Mouse (Mus musculus): ENCODE measurements around the gene Zfp598. TPM values are rescaled to one million over a fixed set of nuclear protein-coding genes. Genes with fewer than 3 reads are reported as not detected.
A peak's percentile ranks its signal among the peaks of the same experiment; 100 is the strongest.
"Not testable (repeated sequence)": the region's sequence is repeated elsewhere in the genome, so short reads cannot be mapped to it uniquely, and the experiment has no call there.

Gene Zfp598
- polyA plus RNA-seq, 1 experiment from 2014 or later: 17.7 TPM

- peak within 1 kb of the TSS; percentile 72 for H3K4me3 ChIP-seq
- peaks cover 30% of the 10 kb centered on the region for H3K4me1 ChIP-seq (replicated peaks)
- H3K9me3 ChIP-seq: no peaks in the 10 kb centered on the region
- H3K27ac ChIP-seq: no peak within 1 kb of the TSS
- H3K9ac ChIP-seq: peak within 1 kb of the TSS; percentile 90; the same call in 1 of the 2 replicates
- WGBS: 79% methylated on average over 4 of the region's 4 CpGs
- no peak for ATAC-seq (ENCODE audit: low FRiP score)
- no peaks in the 10 kb centered on the region for H3K27me3 ChIP-seq
- peak within 1 kb of the TSS; percentile 67 for H3K4me2 ChIP-seq
- H3K36me3 ChIP-seq: peaks cover 35% of the 10 kb centered on the region
These were observed 48.5 kb downstream of the Zfp598 start, which contains the start of the genes Rnf151 and Rps2 for GRCm38 (mm10) chr17:24717943-24718342. TSS of gene Rnf151 (minus strand) at chr17:24718063. TSS of gene Rps2 (plus strand) at chr17:24718116.

DNA sequence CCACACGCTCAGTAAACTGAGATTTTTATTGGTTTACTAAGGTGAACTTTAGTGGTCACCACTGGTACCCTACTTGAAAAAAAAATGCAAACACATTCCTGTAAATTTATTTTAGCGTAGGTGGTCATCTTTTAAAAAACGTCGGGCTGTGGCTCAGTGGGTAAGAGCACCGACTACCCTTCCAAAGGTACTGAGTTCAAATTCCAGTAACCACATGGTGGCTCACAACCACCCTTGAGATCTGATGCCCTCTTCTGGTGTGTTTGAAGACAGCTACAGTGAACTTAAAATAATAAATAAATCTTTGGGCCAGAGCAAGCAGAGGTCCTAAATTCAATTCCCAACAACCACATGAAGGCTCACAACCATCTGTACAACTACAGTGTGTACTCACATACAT is 49.5 kb downstream of the Zfp598 start:
- H3K27me3 ChIP-seq; ATAC-seq (ENCODE audit: low FRiP score); H3K9me3 ChIP-seq; H3K27ac ChIP-seq: not testable (repeated sequence)
- H3K9ac ChIP-seq: peak overlapping the region; percentile 90
- WGBS: 74% methylated on average over 5 of the region's 5 CpGs
- peak overlapping the region; percentile 72 for H3K4me3 ChIP-seq
- H3K4me2 ChIP-seq: peak overlapping the region; percentile 67
- peaks cover 35% of the 10 kb centered on the region for H3K36me3 ChIP-seq
- H3K4me1 ChIP-seq (replicated peaks): peaks cover 39% of the 10 kb centered on the region

- H3K36me3 ChIP-seq: peaks cover 35% of the 10 kb centered on the region
- H3K4me3 ChIP-seq: peak overlapping the region; percentile 72
- ATAC-seq (ENCODE audit: low FRiP score): peak; percentile 96
- H3K9ac ChIP-seq: peak overlapping the region; percentile 90
- H3K27ac ChIP-seq: peak overlapping the region; percentile 88
- H3K9me3 ChIP-seq: no peaks in the 10 kb centered on the region
- peak overlapping the region; percentile 93 for H3K4me2 ChIP-seq
- peaks cover 39% of the 10 kb centered on the region for H3K4me1 ChIP-seq (replicated peaks)
- WGBS: under 1% methylated on average over 61 of the region's 61 CpGs
- H3K27me3 ChIP-seq: no peaks in the 10 kb centered on the region
These were observed 50.2 kb downstream of the Zfp598 start for GRCm38 (mm10) chr17:24719494-24720222.

GRCm38 (mm10) chr17:24720616-24721015 is 51.1 kb downstream of the Zfp598 start:
- H3K27ac ChIP-seq: peak overlapping the region; percentile 88
- WGBS: under 1% methylated on average over 11 of the region's 11 CpGs

DNA sequence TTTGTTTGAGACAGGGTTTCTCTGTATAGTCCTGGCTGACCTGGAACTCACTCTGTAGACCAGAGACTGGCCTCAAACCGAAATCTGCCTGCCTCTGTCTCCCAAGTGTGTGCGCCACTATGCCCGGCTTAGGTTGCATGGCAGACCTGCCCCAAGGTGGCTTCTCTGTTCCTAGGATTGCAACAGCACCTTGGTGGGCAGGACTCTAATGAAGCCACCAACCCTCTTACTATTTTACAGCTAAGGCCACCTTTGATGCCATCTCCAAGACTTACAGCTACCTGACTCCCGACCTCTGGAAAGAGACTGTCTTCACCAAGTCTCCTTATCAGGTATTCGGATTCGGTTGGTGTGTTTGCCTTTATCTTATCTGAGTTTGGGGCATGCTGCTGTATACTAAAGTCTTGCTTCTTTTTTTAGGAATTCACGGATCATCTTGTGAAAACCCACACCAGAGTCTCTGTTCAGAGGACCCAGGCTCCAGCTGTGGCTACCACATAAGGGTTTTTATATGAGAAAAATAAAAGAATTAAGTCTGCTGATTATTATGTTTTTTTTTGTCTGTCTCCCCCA is 52.0 kb downstream of the Zfp598 start:
- Histone ChIP-seq H3K4me2 (peak overlapping the region; percentile 93), H3K9ac (peak overlapping the region; percentile 68), H3K36me3 (peaks cover 30% of the 10 kb centered on the region), H3K4me3 (peak overlapping the region; percentile 72), H3K4me1 (replicated peaks) (peaks cover 39% of the 10 kb centered on the region)
- not testable (repeated sequence) for H3K27me3 ChIP-seq; H3K9me3 ChIP-seq; H3K27ac ChIP-seq; ATAC-seq (ENCODE audit: low FRiP score)
- WGBS: 73% methylated on average over 7 of the region's 7 CpGs

More at GRCm38 (mm10) chr17:24720616-24721015, 51.1 kb downstream of the Zfp598 start:
- Histone ChIP-seq H3K9ac (peak overlapping the region; percentile 90), H3K4me2 (peak overlapping the region; percentile 93), H3K4me3 (peak overlapping the region; percentile 72), H3K36me3 (peaks cover 35% of the 10 kb centered on the region), H3K4me1 (replicated peaks) (peaks cover 39% of the 10 kb centered on the region)
- not testable (repeated sequence) for ATAC-seq (ENCODE audit: low FRiP score); H3K27me3 ChIP-seq; H3K9me3 ChIP-seq

- H3K9me3 ChIP-seq: no peaks in the 10 kb centered on the region
- H3K4me3 ChIP-seq: peak overlapping the region; percentile 1; the same call in 1 of the 2 replicates
- peak overlapping the region; percentile 84 for H3K4me2 ChIP-seq
- H3K9ac ChIP-seq: peak overlapping the region; percentile 94; the same call in 1 of the 2 replicates
- H3K27ac ChIP-seq: no peak overlapping the region
- H3K27me3 ChIP-seq: 0 out of 2 replicates have a peak, but pooled peaks cover 2% of the 10 kb centered on the region
- 36% methylated on average over 13 of the region's 13 CpGs for WGBS
- H3K4me1 ChIP-seq (replicated peaks): peaks cover 39% of the 10 kb centered on the region
- no peak for ATAC-seq (ENCODE audit: low FRiP score)
- H3K36me3 ChIP-seq: peaks cover 24% of the 10 kb centered on the region
These were observed 52.9 kb downstream of the Zfp598 start for GRCm38 (mm10) chr17:24722220-24722924.

DNA sequence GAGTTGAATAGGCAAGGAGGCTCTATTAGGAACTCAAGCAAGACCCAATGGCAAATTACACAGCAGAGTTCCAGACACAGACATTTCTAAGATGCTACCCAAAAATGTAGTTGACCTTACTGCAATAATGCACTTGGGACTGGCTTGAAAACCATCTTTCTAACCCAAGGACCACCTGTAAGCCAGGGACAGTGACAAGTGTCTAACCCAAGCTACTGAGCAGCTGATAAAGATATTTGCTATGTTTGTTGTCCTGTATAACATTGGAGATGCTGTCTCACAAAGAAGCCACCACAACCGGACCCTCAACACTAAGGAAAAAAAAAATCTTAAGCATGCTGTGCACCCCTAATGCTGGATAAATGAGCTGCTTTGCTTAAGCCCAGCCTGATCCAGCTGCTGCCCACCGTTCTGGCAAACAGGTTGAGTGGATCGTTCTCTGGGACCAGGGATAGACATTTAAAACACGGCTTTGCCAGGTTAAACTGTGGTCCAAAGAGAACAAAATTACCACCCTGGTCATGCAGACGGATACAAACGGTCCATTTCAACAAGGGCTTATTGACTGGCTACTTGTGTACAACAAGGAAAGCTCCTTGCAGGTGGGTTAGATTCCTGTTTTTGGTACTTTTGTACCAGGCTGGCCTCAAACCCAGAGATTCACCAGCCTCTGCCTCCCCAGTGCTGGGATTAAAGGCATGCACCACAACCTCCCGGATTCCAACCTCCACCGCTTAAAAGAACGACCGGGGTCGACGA is 53.8 kb downstream of the Zfp598 start:
- peak overlapping the region; percentile 94 for H3K9ac ChIP-seq
- WGBS: 6% methylated on average over 12 of the region's 12 CpGs

GRCm38 (mm10) chr17:24723881-24724180 is 54.3 kb downstream of the Zfp598 start:
- under 1% methylated on average over 15 of the region's 15 CpGs for WGBS

More for the DNA sequence above, 53.8 kb downstream of the Zfp598 start:
- H3K9me3 ChIP-seq: no peaks in the 10 kb centered on the region
- H3K4me2 ChIP-seq: peak overlapping the region; percentile 84
- peak overlapping the region; percentile 89 for H3K27ac ChIP-seq
- H3K27me3 ChIP-seq: peaks cover 10% of the 10 kb centered on the region; the same call in 1 of the 2 replicates
- H3K4me1 ChIP-seq (replicated peaks): peaks cover 39% of the 10 kb centered on the region
- no peak for ATAC-seq (ENCODE audit: low FRiP score)
- peak overlapping the region; percentile 87 for H3K4me3 ChIP-seq
- peaks cover 16% of the 10 kb centered on the region for H3K36me3 ChIP-seq

GRCm38 (mm10) chr17:24724184-24724583 is 54.7 kb downstream of the Zfp598 start, which contains the start of gene Ndufb10:
TSS of gene Ndufb10 (minus strand) at chr17:24724478.
- Histone ChIP-seq H3K36me3 (peaks cover 16% of the 10 kb centered on the region), H3K27me3 (peaks cover 14% of the 10 kb centered on the region; the same call in 1 of the 2 replicates), H3K4me3 (peak within 1 kb of the TSS; percentile 87), H3K9ac (peak within 1 kb of the TSS; percentile 94), H3K9me3 (no peaks in the 10 kb centered on the region), H3K27ac (peak within 1 kb of the TSS; percentile 89), H3K4me2 (peak within 1 kb of the TSS; percentile 84), H3K4me1 (replicated peaks) (peaks cover 31% of the 10 kb centered on the region)
- WGBS: under 1% methylated on average over 30 of the region's 30 CpGs
- ATAC-seq (ENCODE audit: low FRiP score): peak; percentile 78

More at GRCm38 (mm10) chr17:24723881-24724180, 54.3 kb downstream of the Zfp598 start:
- peaks cover 16% of the 10 kb centered on the region for H3K36me3 ChIP-seq
- peak overlapping the region; percentile 89 for H3K27ac ChIP-seq
- peaks cover 14% of the 10 kb centered on the region; the same call in 1 of the 2 replicates for H3K27me3 ChIP-seq
- H3K9ac ChIP-seq: peak overlapping the region; percentile 94
- peaks cover 35% of the 10 kb centered on the region for H3K4me1 ChIP-seq (replicated peaks)
- peak overlapping the region; percentile 87 for H3K4me3 ChIP-seq
- no peak for ATAC-seq (ENCODE audit: low FRiP score)
- peak overlapping the region; percentile 84 for H3K4me2 ChIP-seq
- H3K9me3 ChIP-seq: no peaks in the 10 kb centered on the region

GRCm38 (mm10) chr17:24725637-24726390 is 56.3 kb downstream of the Zfp598 start:
- 75% methylated on average over 3 of the region's 3 CpGs for WGBS
- Histone ChIP-seq H3K4me3 (no peak overlapping the region), H3K27me3 (peaks cover 15% of the 10 kb centered on the region; the same call in 1 of the 2 replicates), H3K27ac (no peak overlapping the region), H3K36me3 (peaks cover 16% of the 10 kb centered on the region), H3K4me1 (replicated peaks) (peaks cover 28% of the 10 kb centered on the region), H3K9me3 (no peaks in the 10 kb centered on the region), H3K4me2 (no peak overlapping the region), H3K9ac (no peak overlapping the region)
- no peak for ATAC-seq (ENCODE audit: low FRiP score)

DNA sequence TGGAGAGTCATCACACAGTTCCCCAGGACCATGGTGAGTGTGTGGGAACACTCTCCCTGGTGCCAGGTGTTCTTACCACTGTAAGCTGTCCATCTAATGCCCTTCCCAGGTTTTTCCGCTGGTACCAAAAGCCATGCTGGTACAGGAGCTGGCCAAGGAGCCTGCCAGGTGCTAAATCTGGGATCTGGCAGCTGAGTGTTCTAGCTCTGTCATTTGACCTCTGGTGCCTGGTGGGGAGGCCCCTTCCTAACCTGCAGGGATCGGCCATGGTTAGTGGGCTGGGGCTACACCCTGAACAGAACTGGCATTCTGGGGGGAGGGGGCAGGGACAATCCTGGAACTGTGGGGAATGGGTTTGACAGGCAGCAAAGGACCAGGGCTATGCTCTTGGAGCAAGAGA is 58.1 kb downstream of the Zfp598 start, which contains the start of gene Rpl3l:
TSS of gene Rpl3l (plus strand) at position 203 of the 400 bp plus-strand sequence.
- Histone ChIP-seq H3K36me3 (peaks cover under 1% of the 10 kb centered on the region; the same call in 1 of the 2 replicates), H3K27me3 (peaks cover 23% of the 10 kb centered on the region; the same call in 1 of the 2 replicates), H3K27ac (no peak within 1 kb of the TSS), H3K9me3 (no peaks in the 10 kb centered on the region), H3K4me3 (no peak within 1 kb of the TSS), H3K4me2 (no peak within 1 kb of the TSS), H3K9ac (0 out of 2 replicates have a peak within 1 kb of the TSS, but pooled peaks have one; percentile 29), H3K4me1 (replicated peaks) (peaks cover 11% of the 10 kb centered on the region)
- 80% methylated on average over 2 of the region's 2 CpGs for WGBS
- no peak for ATAC-seq (ENCODE audit: low FRiP score)
